Mouse (Mus musculus): ENCODE measurements around the gene Rbpj. TPM values are rescaled to one million over a fixed set of nuclear protein-coding genes. Genes with fewer than 3 reads are reported as not detected.
"Not testable (repeated sequence)": the region's sequence is repeated elsewhere in the genome, so short reads cannot be mapped to it uniquely, and the experiment has no call there.

Rbpj gene
- polyA plus RNA-seq, 1 experiment from 2014 or later: 27.9 TPM

- 78% methylated on average over 4 of the region's 4 CpGs for whole genome bisulfite sequencing
These were observed 77.4 kb downstream of the Rbpj start for GRCm38 (mm10) chr5:53543399-53543798.

GRCm38 (mm10) chr5:53543945-53544344, 78.0 kb downstream of the Rbpj start:
- Histone ChIP-seq H3K4me3 (replicated peaks) (no peak overlapping the region), H3K9me3 (no peaks in the 10 kb centered on the region), H3K4me2 (replicated peaks) (no peak overlapping the region), H3K9ac (no peak overlapping the region), H3K36me3 (no peaks in the 10 kb centered on the region), H3K27me3 (replicated peaks) (no peaks in the 10 kb centered on the region), H3K27ac (no peak overlapping the region), H3K4me1 (replicated peaks) (no peaks in the 10 kb centered on the region)
- 89% methylated on average over 4 of the region's 4 CpGs for WGBS
- ATAC-seq: no peak

More at GRCm38 (mm10) chr5:53543399-53543798, 77.4 kb downstream of the Rbpj start:
- Histone ChIP-seq H3K9me3 (no peaks in the 10 kb centered on the region), H3K9ac (no peak overlapping the region), H3K4me3 (replicated peaks) (no peak overlapping the region), H3K27ac (no peak overlapping the region), H3K4me1 (replicated peaks) (no peaks in the 10 kb centered on the region), H3K36me3 (no peaks in the 10 kb centered on the region), H3K4me2 (replicated peaks) (no peak overlapping the region), H3K27me3 (replicated peaks) (no peaks in the 10 kb centered on the region)
- no peak for ATAC-seq

- WGBS: 88% methylated on average over 6 of the region's 6 CpGs
- Histone ChIP-seq H3K9ac (no peak overlapping the region), H3K4me3 (replicated peaks) (no peak overlapping the region), H3K36me3 (no peaks in the 10 kb centered on the region), H3K9me3 (no peaks in the 10 kb centered on the region), H3K27ac (no peak overlapping the region), H3K4me1 (replicated peaks) (no peaks in the 10 kb centered on the region), H3K27me3 (replicated peaks) (no peaks in the 10 kb centered on the region), H3K4me2 (replicated peaks) (no peak overlapping the region)
- no peak for ATAC-seq
These were observed 80.5 kb downstream of the Rbpj start for GRCm38 (mm10) chr5:53546440-53546839.

- Histone ChIP-seq H3K27ac (no peak overlapping the region), H3K4me1 (replicated peaks) (no peaks in the 10 kb centered on the region), H3K27me3 (replicated peaks) (no peaks in the 10 kb centered on the region), H3K9me3 (no peaks in the 10 kb centered on the region), H3K9ac (no peak overlapping the region), H3K4me3 (replicated peaks) (no peak overlapping the region), H3K36me3 (no peaks in the 10 kb centered on the region), H3K4me2 (replicated peaks) (no peak overlapping the region)
- WGBS: 51% methylated on average over 9 of the region's 9 CpGs
- ATAC-seq: no peak
These were observed 81.1 kb downstream of the Rbpj start for GRCm38 (mm10) chr5:53546979-53547472.

- not testable (repeated sequence) for H3K4me1 ChIP-seq (replicated peaks); ATAC-seq; H3K4me3 ChIP-seq (replicated peaks); H3K36me3 ChIP-seq; H3K27ac ChIP-seq; H3K9ac ChIP-seq; H3K4me2 ChIP-seq (replicated peaks); H3K27me3 ChIP-seq (replicated peaks); H3K9me3 ChIP-seq
- WGBS: 94% methylated on average over 1 of the region's 1 CpGs
These were observed 84.4 kb downstream of the Rbpj start for GRCm38 (mm10) chr5:53550329-53550728.

GRCm38 (mm10) chr5:53551394-53551793, 85.4 kb downstream of the Rbpj start:
- Histone ChIP-seq H3K27ac (no peak overlapping the region), H3K4me3 (replicated peaks) (no peak overlapping the region), H3K4me1 (replicated peaks) (no peaks in the 10 kb centered on the region), H3K9me3 (no peaks in the 10 kb centered on the region), H3K36me3 (no peaks in the 10 kb centered on the region), H3K4me2 (replicated peaks) (no peak overlapping the region), H3K27me3 (replicated peaks) (no peaks in the 10 kb centered on the region), H3K9ac (no peak overlapping the region)
- ATAC-seq: no peak
- WGBS: 68% methylated on average over 6 of the region's 6 CpGs

GRCm38 (mm10) chr5:53551910-53552309, 86.0 kb downstream of the Rbpj start:
- H3K4me3 ChIP-seq (replicated peaks): no peak overlapping the region
- no peaks in the 10 kb centered on the region for H3K4me1 ChIP-seq (replicated peaks)
- no peaks in the 10 kb centered on the region for H3K27me3 ChIP-seq (replicated peaks)
- H3K9me3 ChIP-seq: no peaks in the 10 kb centered on the region
- H3K36me3 ChIP-seq: no peaks in the 10 kb centered on the region
- H3K9ac ChIP-seq: no peak overlapping the region
- no peak overlapping the region for H3K27ac ChIP-seq
- no peak overlapping the region for H3K4me2 ChIP-seq (replicated peaks)
- ATAC-seq: no peak
- WGBS: 76% methylated on average over 4 of the region's 4 CpGs

GRCm38 (mm10) chr5:53553281-53553680, 87.3 kb downstream of the Rbpj start:
- WGBS: 87% methylated on average over 1 of the region's 1 CpGs
- Histone ChIP-seq H3K4me1 (replicated peaks) (no peaks in the 10 kb centered on the region), H3K36me3 (no peaks in the 10 kb centered on the region), H3K9me3 (no peaks in the 10 kb centered on the region), H3K27me3 (replicated peaks) (no peaks in the 10 kb centered on the region), H3K9ac (no peak overlapping the region), H3K27ac (no peak overlapping the region), H3K4me3 (replicated peaks) (no peak overlapping the region), H3K4me2 (replicated peaks) (no peak overlapping the region)
- ATAC-seq: no peak

GRCm38 (mm10) chr5:53554180-53554579, 88.2 kb downstream of the Rbpj start:
- no peaks in the 10 kb centered on the region for H3K27me3 ChIP-seq (replicated peaks)
- H3K36me3 ChIP-seq: no peaks in the 10 kb centered on the region
- 96% methylated on average over 8 of the region's 8 CpGs for WGBS
- no peaks in the 10 kb centered on the region for H3K9me3 ChIP-seq
- H3K9ac ChIP-seq: no peak overlapping the region
- no peak for ATAC-seq
- no peak overlapping the region for H3K27ac ChIP-seq
- no peak overlapping the region for H3K4me2 ChIP-seq (replicated peaks)
- no peaks in the 10 kb centered on the region for H3K4me1 ChIP-seq (replicated peaks)
- no peak overlapping the region for H3K4me3 ChIP-seq (replicated peaks)

- Histone ChIP-seq H3K9me3 (no peaks in the 10 kb centered on the region), H3K27me3 (replicated peaks) (no peaks in the 10 kb centered on the region), H3K4me3 (replicated peaks) (no peak overlapping the region), H3K4me2 (replicated peaks) (no peak overlapping the region), H3K36me3 (no peaks in the 10 kb centered on the region), H3K27ac (no peak overlapping the region), H3K9ac (no peak overlapping the region), H3K4me1 (replicated peaks) (no peaks in the 10 kb centered on the region)
- 79% methylated on average over 4 of the region's 4 CpGs for WGBS
- ATAC-seq: no peak
These were observed 89.0 kb downstream of the Rbpj start for GRCm38 (mm10) chr5:53554926-53555325.

- Histone ChIP-seq H3K27ac (no peak overlapping the region), H3K4me3 (replicated peaks) (no peak overlapping the region), H3K9ac (no peak overlapping the region), H3K4me2 (replicated peaks) (no peak overlapping the region), H3K27me3 (replicated peaks) (no peaks in the 10 kb centered on the region), H3K36me3 (no peaks in the 10 kb centered on the region), H3K9me3 (no peaks in the 10 kb centered on the region), H3K4me1 (replicated peaks) (no peaks in the 10 kb centered on the region)
- ATAC-seq: no peak
- WGBS: 91% methylated on average over 8 of the region's 8 CpGs
These were observed 89.5 kb downstream of the Rbpj start for GRCm38 (mm10) chr5:53555474-53555873.

GRCm38 (mm10) chr5:53555929-53556328, 90.0 kb downstream of the Rbpj start:
- H3K4me2 ChIP-seq (replicated peaks): no peak overlapping the region
- H3K9ac ChIP-seq: no peak overlapping the region
- H3K9me3 ChIP-seq: no peaks in the 10 kb centered on the region
- no peak overlapping the region for H3K27ac ChIP-seq
- ATAC-seq: no peak
- WGBS: 89% methylated on average over 5 of the region's 5 CpGs
- no peak overlapping the region for H3K4me3 ChIP-seq (replicated peaks)
- no peaks in the 10 kb centered on the region for H3K27me3 ChIP-seq (replicated peaks)
- H3K4me1 ChIP-seq (replicated peaks): no peaks in the 10 kb centered on the region
- no peaks in the 10 kb centered on the region for H3K36me3 ChIP-seq

GRCm38 (mm10) chr5:53557544-53558260, 91.8 kb downstream of the Rbpj start:
- WGBS: 65% methylated on average over 6 of the region's 6 CpGs
- Histone ChIP-seq H3K36me3 (no peaks in the 10 kb centered on the region), H3K4me2 (replicated peaks) (no peak overlapping the region), H3K27ac (no peak overlapping the region), H3K4me3 (replicated peaks) (no peak overlapping the region), H3K9me3 (no peaks in the 10 kb centered on the region), H3K9ac (no peak overlapping the region), H3K4me1 (replicated peaks) (no peaks in the 10 kb centered on the region), H3K27me3 (replicated peaks) (no peaks in the 10 kb centered on the region)
- ATAC-seq: no peak
